ENCODE assay signal across 10 mouse cellular contexts in genomic region chr4:46630390-46630789, GRCm38 (mm10). TPM values are rescaled to one million over a fixed set of nuclear protein-coding genes. Genes with fewer than 3 reads are reported as not detected.
DNase-seq lines count a peak whose midpoint lies in the region; ATAC-seq and TF ChIP-seq lines count a peak whose summit lies in the region.
"Had no signal": no experiment of that assay in that cellular context is flagged by ENCODE, and none has a peak within 500 bp of the region (broad histone marks: within the 10 kb centered on the region; RNA-seq: fewer than 3 reads in every experiment).

No protein-coding gene starts in this region.

- no peak overlapping the region for H3K4me2 ChIP-seq in lung, embryonic 14.5 days
- H3K4me2 ChIP-seq: neural tube, embryonic 13.5 days had no signal

- no peaks in the 10 kb centered on the region for H3K9me3 ChIP-seq in lung, embryonic 14.5 days (ENCODE audit: low read depth, low read length)
- H3K9me3 ChIP-seq: limb, embryonic 10.5 days; neural tube, embryonic 13.5 days had no signal

- peak; percentile 17 for DNase-seq in embryo, embryonic 11 days
- no peak for DNase-seq in embryo, embryonic 10.5 days (ENCODE audit: low spot score)
- peak; percentile 38 for DNase-seq in urinary bladder, postnatal 14 days (ENCODE audit: low spot score)
- no peak for DNase-seq in urinary bladder, postnatal 36 days (ENCODE audit: low spot score in 2 of 2)
- peak; percentile 11 for DNase-seq in lung, embryonic 14.5 days
- no peak for DNase-seq in gastrocnemius, postnatal 25 days
- DNase-seq in adrenal gland, adult 8-10 months = no peak
- DNase-seq in gastrocnemius, adult 18-20 months (ENCODE audit: low spot score) = no peak

- TF ChIP-seq CTCF in lung, embryonic 14.5 days (IDR thresholded peaks at IDR 0.05; ENCODE audit: low read depth) = peak; percentile 33; the same call in 1 of the 2 replicates

- no peak for ATAC-seq in lung, embryonic 14.5 days (ENCODE audit: insufficient read depth)

- H3K4me1 ChIP-seq in lung, embryonic 14.5 days (ENCODE audit: insufficient read depth) = no peaks in the 10 kb centered on the region

- no peaks in the 10 kb centered on the region for H3K27me3 ChIP-seq in lung, embryonic 14.5 days (ENCODE audit: insufficient read depth, low read length)
- H3K27me3 ChIP-seq: neural tube, embryonic 13.5 days had no signal

- H3K27ac ChIP-seq in lung, embryonic 14.5 days (ENCODE audit: low read depth) = no peak overlapping the region
- H3K27ac ChIP-seq: limb, embryonic 10.5 days; neural tube, embryonic 13.5 days had no signal

- H3K4me3 ChIP-seq in lung, embryonic 14.5 days (ENCODE audit: low read depth, low read length) = no peak overlapping the region
- H3K4me3 ChIP-seq: limb, embryonic 10.5 days; neural tube, embryonic 13.5 days had no signal

- no peak overlapping the region for H3K9ac ChIP-seq in lung, embryonic 14.5 days
- H3K9ac ChIP-seq: neural tube, embryonic 13.5 days had no signal

- 52% methylated on average over 9 of the region's 9 CpGs for WGBS in lung, embryonic 14.5 days

- H3K36me3 ChIP-seq in lung, embryonic 14.5 days (ENCODE audit: insufficient read depth) = no peaks in the 10 kb centered on the region
- H3K36me3 ChIP-seq: limb, embryonic 10.5 days; neural tube, embryonic 13.5 days had no signal

RNA-seq across cellular contexts. Expression of gene Tbc1d2, which starts 19.6 kb away (rescaled TPM):
- polyA plus RNA-seq in lung, embryonic 14.5 days (2014; fragmentation: Nextera tagmentation; extraction: Ambion mirVana) = 3.2 and 3.5 TPM in 2 replicates
- total RNA-seq in gastrocnemius, postnatal 25 days (2021) = under 1 TPM; 0.64 to 0.78 TPM
- 10 to 100 TPM in 1 of 4 experiments, 1 to 10 TPM in 3; 2.6 to 10.5 (median 7.0) TPM for total RNA-seq in adrenal gland, adult 8-10 months (2022)
- total RNA-seq in gastrocnemius, adult 18-20 months (2021) = under 1 TPM; 0.39 to 0.83 TPM

RNA-seq across cellular contexts. Expression of gene Coro2a, which starts 28.4 kb away (rescaled TPM):
- 2.6 and 3.3 TPM in 2 replicates for polyA plus RNA-seq in lung, embryonic 14.5 days (2014; fragmentation: Nextera tagmentation; extraction: Ambion mirVana)
- total RNA-seq in gastrocnemius, postnatal 25 days (2021) = under 1 TPM in 1 of 2 experiments, not detected in 1; 0.20 TPM
- total RNA-seq in adrenal gland, adult 8-10 months (2022) = 1 to 10 TPM; 2.7 to 6.3 (median 5.1) TPM
- under 1 TPM; 0.11 to 0.26 TPM for total RNA-seq in gastrocnemius, adult 18-20 months (2021)

Comparison
In these comparisons a context has a peak if more than half of its experiments do, and no peak if none do; other contexts are left out.
1. DNase-seq: peak in embryo, embryonic 11 days (single experiment), urinary bladder, postnatal 14 days (single experiment) and lung, embryonic 14.5 days (single experiment); none in embryo, embryonic 10.5 days (single experiment), urinary bladder, postnatal 36 days (0 of 2), gastrocnemius, postnatal 25 days (single experiment), adrenal gland, adult 8-10 months (single experiment) and gastrocnemius, adult 18-20 months (single experiment).